Comparison of ENCODE assay signal across 17 mouse cellular contexts in genomic region chr16:4969055-4969843, GRCm38 (mm10). TPM values are rescaled to one million over a fixed set of nuclear protein-coding genes. Genes with fewer than 3 reads are reported as not detected.
DNase-seq lines count a peak whose midpoint lies in the region; ATAC-seq lines count a peak whose summit lies in the region.
"Had no signal": no experiment of that assay in that cellular context is flagged by ENCODE, and none has a peak within 500 bp of the region (broad histone marks: within the 10 kb centered on the region; RNA-seq: fewer than 3 reads in every experiment).

No protein-coding gene starts in this region.

- 33% methylated on average over 5 of the region's 5 CpGs for WGBS in liver, embryonic 15.5 days (ENCODE audit: insufficient replicate concordance)

- no peaks in the 10 kb centered on the region for H3K36me3 ChIP-seq in liver, embryonic 15.5 days (replicated peaks)
- H3K36me3 ChIP-seq: embryonic facial prominence, embryonic 15.5 days; limb, embryonic 13.5 days had no signal

- peaks cover 14% of the 10 kb centered on the region for H3K4me1 ChIP-seq in liver, embryonic 15.5 days (replicated peaks)

- no peak for ATAC-seq in liver, embryonic 15.5 days (ENCODE audit: insufficient read depth)
- ATAC-seq: midbrain, embryonic 13.5 days had no signal

- H3K27me3 ChIP-seq in liver, embryonic 15.5 days, result no peaks in the 10 kb centered on the region
- H3K27me3 ChIP-seq: embryonic facial prominence, embryonic 15.5 days; limb, embryonic 13.5 days; midbrain, embryonic 13.5 days; neural tube, embryonic 13.5 days had no signal

- H3K9ac ChIP-seq in liver, embryonic 15.5 days, result no peak overlapping the region
- H3K9ac ChIP-seq: embryonic facial prominence, embryonic 15.5 days; limb, embryonic 13.5 days; midbrain, embryonic 13.5 days; neural tube, embryonic 13.5 days had no signal

- no peaks in the 10 kb centered on the region for H3K9me3 ChIP-seq in liver, embryonic 15.5 days (replicated peaks)
- H3K9me3 ChIP-seq: embryonic facial prominence, embryonic 15.5 days; limb, embryonic 13.5 days; midbrain, embryonic 13.5 days; neural tube, embryonic 13.5 days had no signal

- no peak overlapping the region for H3K4me2 ChIP-seq in liver, embryonic 15.5 days
- H3K4me2 ChIP-seq: embryonic facial prominence, embryonic 15.5 days; limb, embryonic 13.5 days; midbrain, embryonic 13.5 days; neural tube, embryonic 13.5 days had no signal

- DNase-seq in spleen, postnatal 36 days (ENCODE audit: low spot score in 2 of 2), result peak; percentile 65 to 66
- no peak for DNase-seq in spleen, adult 12 weeks (ENCODE audit: low spot score)
- peak; percentile 58 to 63 for DNase-seq in lung, postnatal 4 days
- no peak for DNase-seq in urinary bladder, postnatal 14 days (ENCODE audit: low spot score)
- DNase-seq in cerebellum, adult 8-10 months, result no peak
- DNase-seq in layer of hippocampus, postnatal 14 days (ENCODE audit: low spot score in 2 of 2), result no peak
- DNase-seq: adrenal gland, postnatal 10 days; layer of hippocampus, postnatal 36 days; right cerebral cortex, adult 18-20 months had no signal

- H3K27ac ChIP-seq in liver, embryonic 15.5 days (replicated peaks), result 0 out of 2 replicates have a peak overlapping the region, but pooled peaks have one; percentile 10
- H3K27ac ChIP-seq: embryonic facial prominence, embryonic 15.5 days; limb, embryonic 13.5 days; midbrain, embryonic 13.5 days; neural tube, embryonic 13.5 days had no signal

- no peak overlapping the region for H3K4me3 ChIP-seq in liver, embryonic 15.5 days (replicated peaks)
- H3K4me3 ChIP-seq: embryonic facial prominence, embryonic 15.5 days; limb, embryonic 13.5 days; midbrain, embryonic 13.5 days; neural tube, embryonic 13.5 days had no signal

RNA-seq across cellular contexts. Expression of gene Anks3, which starts 5.2 kb away (rescaled TPM):
- polyA plus RNA-seq in liver, embryonic 15.5 days (2015; fragmentation: Nextera tagmentation; extraction: Ambion mirVana), result 14.8 and 18.5 TPM in 2 replicates
- 10 to 100 TPM; 57.1 to 58.6 TPM for total RNA-seq in layer of hippocampus, postnatal 14 days (2021)

RNA-seq across cellular contexts. Expression of gene Sept12, which starts 28.4 kb away (rescaled TPM):
- polyA plus RNA-seq in liver, embryonic 15.5 days (2015; fragmentation: Nextera tagmentation; extraction: Ambion mirVana), result not detected in 2 replicates
- total RNA-seq in layer of hippocampus, postnatal 14 days (2021), result not detected
- total RNA-seq: adrenal gland, postnatal 10 days; layer of hippocampus, postnatal 36 days had no signal
- polyA plus RNA-seq: cortical plate, adult 2 months; embryonic facial prominence, embryonic 15.5 days; heart, postnatal 0 days; limb, embryonic 13.5 days; midbrain, embryonic 13.5 days; neural tube, embryonic 13.5 days; stomach, embryonic 14.5 days had no signal

RNA-seq across cellular contexts. Expression of gene Nudt16l1, which starts 30.7 kb away (rescaled TPM):
- 49.0 and 50.2 TPM in 2 replicates for polyA plus RNA-seq in liver, embryonic 15.5 days (2015; fragmentation: Nextera tagmentation; extraction: Ambion mirVana)
- 10 to 100 TPM; 75.5 to 77.1 TPM for total RNA-seq in layer of hippocampus, postnatal 14 days (2021)

RNA-seq across cellular contexts. Expression of gene Smim22, which starts 37.8 kb away (rescaled TPM):
- polyA plus RNA-seq in liver, embryonic 15.5 days (2015; fragmentation: Nextera tagmentation; extraction: Ambion mirVana), result 7.5 and 9.1 TPM in 2 replicates
- total RNA-seq in layer of hippocampus, postnatal 14 days (2021), result not detected
- total RNA-seq: layer of hippocampus, postnatal 36 days had no signal
- polyA plus RNA-seq: neural tube, embryonic 13.5 days had no signal

RNA-seq across cellular contexts. Expression of gene Rogdi, which starts 44.1 kb away (rescaled TPM):
- polyA plus RNA-seq in liver, embryonic 15.5 days (2015; fragmentation: Nextera tagmentation; extraction: Ambion mirVana), result 65.2 and 78.7 TPM in 2 replicates
- 100 to 1,000 TPM; 280 to 286 TPM for total RNA-seq in layer of hippocampus, postnatal 14 days (2021)

Comparison
In these comparisons a context has a peak if more than half of its experiments do, and no peak if none do; other contexts are left out.
1. DNase-seq: peak in spleen, postnatal 36 days (2 of 2) and lung, postnatal 4 days (2 of 2); none in spleen, adult 12 weeks (single experiment), urinary bladder, postnatal 14 days (single experiment), cerebellum, adult 8-10 months (single experiment) and layer of hippocampus, postnatal 14 days (0 of 2).